Mouse (Mus musculus) frontal cortex, postnatal 36 days (tissue): Measurements from ENCODE around the gene Rgma.

ENCODE experiments used
- DNase-seq, 2 experiments: peaks; one replicate each; pipeline ENCODE4 v3.0.0; 2022; ENCODE audit warnings: low spot score in 2 of 2

The Rgma gene

GRCm38 (mm10) chr7:73371587-73372321 is 3.6 kb upstream of the Rgma start:
- no peak for DNase-seq

- peak; percentile 73 to 74 for DNase-seq
These were observed 2.8 kb upstream of the Rgma start for GRCm38 (mm10) chr7:73372352-73372970.

GRCm38 (mm10) chr7:73374727-73375126 is 582 bp upstream of the Rgma start:
- DNase-seq, result peak in 1 of 2 experiments; percentile 49

- peak; percentile 58 to 88 for DNase-seq
These were observed 1.0 kb downstream of the Rgma start for GRCm38 (mm10) chr7:73376101-73377001.

- DNase-seq, result peak; percentile 23 to 41
These were observed 2.0 kb downstream of the Rgma start for GRCm38 (mm10) chr7:73377307-73377706.

GRCm38 (mm10) chr7:73378034-73378433 is 2.7 kb downstream of the Rgma start:
- DNase-seq, result no peak

- no peak for DNase-seq
These were observed 7.5 kb downstream of the Rgma start for GRCm38 (mm10) chr7:73382843-73383242.

GRCm38 (mm10) chr7:73388866-73389265 is 13.6 kb downstream of the Rgma start:
- no peak for DNase-seq

- DNase-seq, result no peak
These were observed 14.1 kb downstream of the Rgma start for GRCm38 (mm10) chr7:73389419-73389818.

- DNase-seq, result no peak
These were observed 14.6 kb downstream of the Rgma start for GRCm38 (mm10) chr7:73389871-73390294.

GRCm38 (mm10) chr7:73390426-73391001 is 15.2 kb downstream of the Rgma start:
- DNase-seq, result no peak

GRCm38 (mm10) chr7:73391002-73391517 is 15.8 kb downstream of the Rgma start:
- DNase-seq, result peak; percentile 72 to 78

- DNase-seq, result peak in 1 of 2 experiments; percentile 44
These were observed 16.4 kb downstream of the Rgma start for GRCm38 (mm10) chr7:73391518-73392321.

GRCm38 (mm10) chr7:73392359-73392758 is 17.1 kb downstream of the Rgma start:
- no peak for DNase-seq

- no peak for DNase-seq
These were observed 18.2 kb downstream of the Rgma start for GRCm38 (mm10) chr7:73393307-73394012.

- no peak for DNase-seq
These were observed 18.7 kb downstream of the Rgma start for GRCm38 (mm10) chr7:73394013-73394409.

GRCm38 (mm10) chr7:73398319-73398718 is 23.0 kb downstream of the Rgma start:
- peak in 1 of 2 experiments; percentile 56 for DNase-seq

- DNase-seq, result no peak
These were observed 23.6 kb downstream of the Rgma start for GRCm38 (mm10) chr7:73398806-73399442.

- DNase-seq, result peak; percentile 73 to 81
These were observed 24.3 kb downstream of the Rgma start for GRCm38 (mm10) chr7:73399501-73400044.
